Mouse (Mus musculus): ENCODE results near the gene Epb41. TPM values are rescaled to one million over a fixed set of nuclear protein-coding genes. Genes with fewer than 3 reads are reported as not detected.

Epb41 gene
- polyA plus RNA-seq (2015; fragmentation: Nextera tagmentation; extraction: Ambion mirVana), result 21.9 and 22.0 TPM in 2 replicates

DNA sequence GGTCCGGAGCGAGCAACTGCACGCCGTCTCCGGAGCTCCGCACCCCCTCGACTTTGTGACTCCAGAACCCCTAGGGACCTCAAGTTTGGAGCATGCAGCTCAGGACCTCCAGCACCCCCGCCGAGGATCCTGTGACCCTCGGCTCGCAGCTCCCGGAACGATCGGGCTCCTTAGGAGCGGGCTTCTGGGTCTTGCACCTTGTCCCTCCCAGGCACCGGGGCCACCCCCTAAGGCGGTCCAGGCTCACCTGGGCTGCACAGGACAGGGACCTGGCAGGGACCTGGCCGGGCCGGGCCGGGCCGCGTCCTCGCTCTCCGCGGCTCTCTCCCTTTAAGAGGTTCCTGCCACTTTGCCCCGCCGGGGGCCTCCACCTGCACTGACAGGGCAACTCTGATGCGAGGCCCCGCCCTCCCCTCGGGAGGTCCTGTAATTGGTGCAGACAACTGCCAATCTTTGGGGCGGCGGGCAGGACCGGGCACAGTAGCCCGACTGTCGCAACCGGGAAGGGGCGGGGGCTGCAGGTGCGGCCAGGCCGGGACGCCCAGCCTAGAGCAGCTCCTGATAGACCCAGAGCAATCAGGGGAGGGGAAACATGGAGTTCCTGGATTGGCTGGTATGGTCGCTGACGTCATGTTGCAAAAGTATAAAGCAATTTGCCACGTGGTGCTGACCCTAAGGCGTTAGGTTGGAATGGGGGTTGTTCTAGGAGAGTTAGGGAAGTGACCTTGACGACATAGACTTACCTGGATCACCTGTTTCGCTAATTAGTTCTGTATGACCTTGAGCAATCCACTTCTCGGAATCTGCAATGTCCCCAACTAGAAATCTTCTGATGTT lies at the start of gene Epb41:
Gene Epb41, minus strand, starts transcription at position 389 of the 837 bp plus-strand sequence.

DNA sequence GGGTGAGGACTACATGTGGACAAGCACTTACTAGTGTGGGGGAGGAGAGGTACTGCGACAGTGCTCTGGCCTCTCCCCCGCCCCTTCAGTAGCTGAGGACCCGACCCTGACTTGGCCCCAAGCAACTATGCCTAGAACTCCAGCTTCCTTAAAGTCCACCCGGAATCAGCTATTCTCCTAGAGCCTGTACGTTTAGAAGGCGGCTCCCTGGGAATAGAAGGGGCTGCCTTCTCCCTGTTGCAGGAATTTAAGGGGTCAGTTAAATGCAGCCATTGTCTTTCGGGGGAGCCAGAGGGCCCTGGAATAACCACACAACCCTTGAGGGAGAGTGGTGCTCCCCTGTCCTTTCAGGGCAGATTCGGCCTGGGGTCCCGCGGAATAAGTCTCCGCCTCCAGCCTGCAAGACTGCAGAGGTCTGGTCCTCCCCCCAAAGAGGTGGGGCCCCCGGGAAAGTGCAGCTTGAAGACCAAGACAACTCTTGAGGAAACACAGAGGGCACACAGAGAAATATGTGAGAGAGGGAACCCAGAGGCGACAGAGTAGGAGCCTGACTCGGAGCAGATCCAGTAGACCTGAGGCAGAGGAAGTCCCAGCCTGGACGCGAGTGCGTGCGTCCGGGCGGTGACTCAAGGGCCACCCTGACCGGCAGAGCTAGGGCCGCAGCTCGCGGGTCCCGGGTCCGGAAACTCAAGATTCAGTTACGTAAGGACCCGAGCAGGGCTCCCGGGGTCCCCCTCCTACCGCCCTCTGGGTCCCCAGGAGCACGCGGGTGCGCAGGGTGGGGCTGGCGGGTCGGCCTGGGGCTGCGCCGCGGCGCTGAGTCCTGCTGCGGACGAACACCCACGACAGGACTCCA lies 816 bp downstream of the Epb41 start, which contains the start of gene Gm10300:
Gene Gm10300, plus strand, starts transcription at position 621 of the 856 bp plus-strand sequence.

DNA sequence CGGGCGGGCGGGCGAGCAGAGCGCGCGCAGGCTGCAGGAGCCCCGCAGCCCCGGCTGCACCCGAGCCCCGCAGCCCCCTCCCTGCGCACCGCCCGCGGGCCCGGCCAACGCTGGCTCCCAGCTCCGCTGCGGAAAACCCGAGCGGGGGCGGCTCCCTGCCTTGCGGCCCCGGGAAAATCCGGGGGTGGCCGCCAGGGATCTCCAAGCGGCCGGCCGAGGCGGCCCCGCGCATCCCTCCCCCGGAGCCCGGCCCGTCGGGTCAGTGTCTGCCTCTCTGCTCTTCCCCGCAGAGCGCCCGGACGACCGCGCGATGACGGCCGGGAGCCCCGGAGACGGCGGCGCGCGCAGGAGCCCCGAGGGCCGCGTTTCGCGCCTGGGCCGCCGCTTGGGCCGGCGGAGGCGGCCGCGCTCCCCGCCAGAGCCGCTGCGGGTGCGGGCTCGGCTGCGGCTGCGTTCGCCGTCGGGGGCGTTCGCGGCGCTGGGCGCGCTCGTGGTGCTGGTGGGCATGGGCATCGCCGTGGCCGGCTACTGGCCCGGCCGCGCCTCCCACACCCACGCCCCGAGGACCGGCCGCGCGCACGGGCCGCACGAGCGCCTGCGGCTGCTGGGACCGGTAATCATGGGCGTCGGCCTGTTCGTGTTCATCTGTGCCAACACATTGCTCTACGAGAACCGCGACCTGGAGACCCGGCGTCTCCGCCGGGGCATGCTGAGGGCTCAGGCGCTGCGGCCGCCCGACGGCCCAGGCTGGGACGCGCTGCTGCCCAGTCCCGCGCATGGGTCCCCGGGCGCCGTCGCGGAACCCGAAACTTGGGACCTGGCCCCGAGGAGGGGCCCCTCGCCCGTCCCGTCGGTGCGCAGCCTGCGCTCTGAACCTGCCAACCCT lies 153.4 kb downstream of the Epb41 start, which contains the start of gene Tmem200b:
Gene Tmem200b, plus strand, starts transcription at position 311 of the 886 bp plus-strand sequence.

Small RNA genes within 50 kb of the gene (microRNA-seq; reads per million reads assigned to microRNA genes)
- gene Gm27445, result not detected

Other genes starting within 250 kb of the Epb41 start
- 13.8 and 14.0 TPM in 2 replicates for gene Ptpru, start 237.0 kb downstream of the Epb41 start, polyA plus RNA-seq (2015; fragmentation: Nextera tagmentation; extraction: Ambion mirVana)
- 32.5 and 33.9 TPM in 2 replicates for gene Mecr, start 231.9 kb downstream of the Epb41 start, polyA plus RNA-seq (2015; fragmentation: Nextera tagmentation; extraction: Ambion mirVana)
- gene Srsf4, start 201.7 kb downstream of the Epb41 start, polyA plus RNA-seq (2015; fragmentation: Nextera tagmentation; extraction: Ambion mirVana), result 69.2 and 69.9 TPM in 2 replicates
- gene Tmem200b, start 153.6 kb downstream of the Epb41 start, polyA plus RNA-seq (2015; fragmentation: Nextera tagmentation; extraction: Ambion mirVana), result 1.2 and 1.5 TPM in 2 replicates
- gene Gm10300, start 624 bp downstream of the Epb41 start, polyA plus RNA-seq (2015; fragmentation: Nextera tagmentation; extraction: Ambion mirVana), result 0.10 TPM in 1 of 2 replicates, not detected in the other
- 1.1 and 1.2 TPM in 2 replicates for gene Oprd1, start 69.2 kb upstream of the Epb41 start, polyA plus RNA-seq (2015; fragmentation: Nextera tagmentation; extraction: Ambion mirVana)
- 63.8 and 68.9 TPM in 2 replicates for gene Ythdf2, start 137.0 kb upstream of the Epb41 start, polyA plus RNA-seq (2015; fragmentation: Nextera tagmentation; extraction: Ambion mirVana)
- 22.1 and 28.6 TPM in 2 replicates for gene Gmeb1, start 186.3 kb upstream of the Epb41 start, polyA plus RNA-seq (2015; fragmentation: Nextera tagmentation; extraction: Ambion mirVana)
- 31.2 and 32.7 TPM in 2 replicates for gene Taf12, start 199.1 kb upstream of the Epb41 start, polyA plus RNA-seq (2015; fragmentation: Nextera tagmentation; extraction: Ambion mirVana)
- gene Rab42, start 228.1 kb upstream of the Epb41 start, polyA plus RNA-seq (2015; fragmentation: Nextera tagmentation; extraction: Ambion mirVana), result 6.8 and 7.2 TPM in 2 replicates

Data from neural tube, postnatal 0 days (tissue).